Mouse (Mus musculus) CH12.LX (cell line): ENCODE results near the gene Col25a1. TPM values are rescaled to one million over a fixed set of nuclear protein-coding genes. Genes with fewer than 3 reads are reported as not detected.

Experiments
- DNase-seq: peaks from one replicate; pipeline ENCODE4 v3.0.0-alpha.2; 2013; ENCODE audit errors: extremely low read depth
- H3K27ac ChIP-seq: 2 replicates; pipeline ENCODE4 v1.5.1; 2012; ENCODE audit warnings: low read depth, mild to moderate bottlenecking, control low read depth, moderate library complexity; ENCODE audit not compliant: insufficient read depth
- H3K27me3 ChIP-seq: replicated peaks from 2 replicates; pipeline ENCODE3; 2012; ENCODE audit warnings: inconsistent platforms
- H3K36me3 ChIP-seq, 2 experiments: replicated peaks in 1 of 2; 2 replicates each; pipeline versions ENCODE3 to v1.6.1; 2012; ENCODE audit warnings: inconsistent platforms in 1 of 2, low read length in 1 of 2, mild to moderate bottlenecking in 1 of 2, mixed read lengths in 1 of 2, moderate library complexity in 1 of 2; ENCODE audit not compliant: control insufficient read depth in 1 of 2, insufficient read depth in 1 of 2
- H3K4me1 ChIP-seq, 2 experiments: 2 replicates each; pipeline ENCODE4 v1.6.1; 2012; ENCODE audit warnings: inconsistent platforms in 1 of 2, moderate library complexity in 1 of 2; ENCODE audit not compliant: insufficient read depth in 2 of 2, control insufficient read depth in 1 of 2
- H3K4me2 ChIP-seq: 2 replicates; pipeline ENCODE4 v1.6.1; 2012; ENCODE audit warnings: low read depth, mild to moderate bottlenecking, control low read depth; ENCODE audit not compliant: poor library complexity, insufficient read depth, severe bottlenecking
- H3K4me3 ChIP-seq, 3 experiments: fragments of 150-350 bp in 1 of 3; sonication (generic) in 1 of 3; replicated peaks in 1 of 3; 2 replicates each; pipeline versions ENCODE3 to v1.5.1; 2011 to 2012; ENCODE audit warnings: low read depth in 2 of 3, low read length in 2 of 3, mild to moderate bottlenecking in 2 of 3, moderate library complexity in 2 of 3, control low read depth in 1 of 3, improper control_type of control experiment in 1 of 3, inconsistent platforms in 1 of 3, mixed read lengths in 1 of 3; ENCODE audit not compliant: poor library complexity in 1 of 3
- H3K79me2 ChIP-seq: replicated peaks from 2 replicates; pipeline ENCODE4 v1.6.1; 2012; ENCODE audit warnings: mild to moderate bottlenecking, moderate library complexity; ENCODE audit not compliant: control insufficient read depth, poor library complexity, insufficient read depth, severe bottlenecking; ENCODE audit errors: extremely low read depth
- H3K9ac ChIP-seq: 2 replicates; pipeline ENCODE4 v1.6.1; 2012; ENCODE audit warnings: low read depth, mild to moderate bottlenecking, control low read depth, moderate library complexity; ENCODE audit not compliant: insufficient read depth
- H3K9me3 ChIP-seq: replicated peaks from 2 replicates; pipeline ENCODE3; 2012; ENCODE audit warnings: low read length, inconsistent platforms, mixed read lengths
- BHLHE40 ChIP-seq: IDR thresholded peaks from 2 replicates; pipeline ENCODE4 v1.6.1; 2011; ENCODE audit warnings: mild to moderate bottlenecking, low read depth, low read length, improper control_type of control experiment
- E2F4 ChIP-seq: IDR thresholded peaks from 2 replicates; pipeline ENCODE4 v1.6.1; 2011; ENCODE audit warnings: low read depth, low read length, improper control_type of control experiment; ENCODE audit not compliant: insufficient replicate concordance
- ELF1 ChIP-seq: IDR thresholded peaks from 2 replicates; pipeline ENCODE4 v1.6.1; 2014; ENCODE audit warnings: low read depth, mild to moderate bottlenecking, inconsistent platforms, low read length, improper control_type of control experiment
- EP300 ChIP-seq: IDR thresholded peaks from 2 replicates; pipeline ENCODE4 v1.6.1; 2011; ENCODE audit warnings: low read length, improper control_type of control experiment
- ETS1 ChIP-seq: conservative IDR thresholded peaks from 2 replicates; pipeline ENCODE4 v1.6.1; 2012; ENCODE audit warnings: low read depth, mild to moderate bottlenecking, inconsistent platforms, low read length, improper control_type of control experiment, moderate library complexity
- HCFC1 ChIP-seq: IDR thresholded peaks from 2 replicates; pipeline ENCODE4 v1.6.1; 2012; ENCODE audit warnings: low read depth, mild to moderate bottlenecking, inconsistent platforms, low read length, improper control_type of control experiment
- JUND ChIP-seq: conservative IDR thresholded peaks from 2 replicates; pipeline ENCODE4 v1.6.1; 2011; ENCODE audit warnings: low read depth, low read length, improper control_type of control experiment
- KAT2A ChIP-seq: IDR thresholded peaks from 2 replicates; pipeline ENCODE4 v1.6.1; 2012; ENCODE audit warnings: low read length, improper control_type of control experiment, inconsistent platforms; ENCODE audit not compliant: insufficient replicate concordance
- MYC ChIP-seq: IDR thresholded peaks from 2 replicates; pipeline ENCODE4 v1.6.1; 2011; ENCODE audit warnings: low read depth, mild to moderate bottlenecking, improper control_type of control experiment, low read length
- NRF1 ChIP-seq: IDR thresholded peaks from 2 replicates; pipeline ENCODE4 v1.6.1; 2014; ENCODE audit warnings: low read depth, mild to moderate bottlenecking, inconsistent platforms, low read length, improper control_type of control experiment, moderate library complexity
- PAX5 ChIP-seq: IDR thresholded peaks from 2 replicates; pipeline ENCODE4 v1.6.1; 2012; ENCODE audit warnings: low read length, inconsistent platforms, mixed read lengths
- POLR2A ChIP-seq: IDR thresholded peaks from 2 replicates; pipeline ENCODE4 v1.6.1; 2011; ENCODE audit warnings: low read depth, mild to moderate bottlenecking, improper control_type of control experiment, low read length
- POLR2AphosphoS2 ChIP-seq: IDR thresholded peaks from 2 replicates; pipeline ENCODE4 v1.6.1; 2011; ENCODE audit warnings: low read depth, low read length, improper control_type of control experiment
- SMC3 ChIP-seq: IDR thresholded peaks from 2 replicates; pipeline ENCODE4 v1.6.1; 2011; ENCODE audit warnings: low read depth, low read length, improper control_type of control experiment
- TBP ChIP-seq: conservative IDR thresholded peaks from 2 replicates; pipeline ENCODE4 v1.6.1; 2011; ENCODE audit warnings: low read depth, low read length, improper control_type of control experiment
- TCF12 ChIP-seq: IDR thresholded peaks from 2 replicates; pipeline ENCODE4 v1.6.1; 2014; ENCODE audit warnings: low read depth, mild to moderate bottlenecking, inconsistent platforms, low read length, improper control_type of control experiment
- USF1 ChIP-seq: IDR thresholded peaks from 2 replicates; pipeline ENCODE4 v1.6.1; 2014; ENCODE audit warnings: low read depth, mild to moderate bottlenecking, inconsistent platforms, low read length, improper control_type of control experiment
- USF2 ChIP-seq: conservative IDR thresholded peaks from 2 replicates; pipeline ENCODE4 v1.6.1; 2011; ENCODE audit warnings: low read depth, low read length, improper control_type of control experiment
- ZC3H11A ChIP-seq: IDR thresholded peaks from 2 replicates; pipeline ENCODE4 v1.6.1; 2012; ENCODE audit warnings: low read depth, mild to moderate bottlenecking, inconsistent platforms, low read length, improper control_type of control experiment
- ZKSCAN1 ChIP-seq: IDR thresholded peaks from 2 replicates; pipeline ENCODE4 v1.6.1; 2012; ENCODE audit warnings: low read depth, inconsistent platforms, low read length, improper control_type of control experiment, borderline replicate concordance
- ZNF384 ChIP-seq: IDR thresholded peaks from 2 replicates; pipeline ENCODE4 v1.6.1; 2012; ENCODE audit warnings: low read depth, low read length, improper control_type of control experiment, inconsistent platforms
- dilution Hi-C: fragments of 300-500 bp; cut with MboI; formaldehyde crosslinking; loops from 2 replicates; pipeline ENCODE4 v1.14.3; 2020; ENCODE audit warnings: low sequenced_read_pairs; ENCODE audit not compliant: extremely low pct_unique_long_range_greater_than_20kb, extremely low pct_ligation_motif_present
- in situ Hi-C: fragments of 300-500 bp; cut with MboI; formaldehyde crosslinking; loops from 3 replicates; pipeline ENCODE4 v1.14.3; 2019; ENCODE audit warnings: low sequenced_read_pairs, low pct_ligation_motif_present, low pct_unique_long_range_greater_than_20kb, mixed read lengths
- polyA plus RNA-seq: library from polyadenylated mRNA; unstranded; fragments of >175 nt; gene quantifications from 2 replicates; pipeline ENCODE4 v1.2.1, GENCODE M21; 2012; ENCODE audit warnings: low read depth; ENCODE audit not compliant: insufficient read length
- total RNA-seq, 2 experiments: library from RNA; depleted of rRNA; stranded (reverse); fragments of 300-350 nt in 1 of 2; fragments of >200 nt in 1 of 2; gene quantifications; 2 replicates each; pipeline ENCODE4 v1.2.3; 2012 to 2014

Col25a1 gene
- total and polyA plus RNA-seq, 3 experiments, result not detected

DNA sequence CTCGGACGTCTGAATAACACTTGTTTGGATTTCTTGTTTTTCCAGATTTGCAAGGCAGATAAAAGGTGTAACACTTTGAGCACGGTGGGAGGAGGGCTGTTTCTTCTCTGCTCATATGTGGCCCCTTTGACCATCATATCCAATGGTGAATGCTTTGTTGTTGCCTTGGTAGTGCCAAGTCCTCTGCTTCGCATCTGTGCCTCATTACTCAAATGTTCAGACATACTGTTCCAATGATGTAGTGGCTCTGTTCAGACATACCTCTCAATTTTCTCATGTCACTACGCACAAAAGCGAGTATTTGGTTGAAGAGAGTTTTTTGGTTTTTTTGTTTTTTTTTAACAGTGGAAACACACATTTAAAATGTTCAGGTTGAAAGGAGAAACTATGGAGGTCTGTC is 308.5 kb downstream of the Col25a1 start:
- no peak for TF ChIP-seq TBP
- no peak for TF ChIP-seq MYC
- TF ChIP-seq POLR2A, result no peak
- TF ChIP-seq ZKSCAN1, result no peak
- TF ChIP-seq E2F4, result no peak
- TF ChIP-seq KAT2A, result no peak
- no peak for TF ChIP-seq POLR2AphosphoS2
- no peak for TF ChIP-seq TCF12
- no peak for TF ChIP-seq BHLHE40
- no peak for TF ChIP-seq EP300
- no peak for TF ChIP-seq ZNF384
- no peak for TF ChIP-seq JUND
- no peak for TF ChIP-seq USF2

GRCm38 (mm10) chr3:130440689-130441088 is 309.4 kb downstream of the Col25a1 start:
- H3K27ac ChIP-seq, result no peak overlapping the region
- no peaks in the 10 kb centered on the region for H3K4me1 ChIP-seq
- DNase-seq, result no peak
- no peaks in the 10 kb centered on the region for H3K27me3 ChIP-seq
- no peak for TF ChIP-seq KAT2A
- TF ChIP-seq NRF1, result no peak
- no peak for TF ChIP-seq TBP
- no peak for TF ChIP-seq EP300
- TF ChIP-seq ZC3H11A, result no peak
- no peak for TF ChIP-seq PAX5
- TF ChIP-seq ZKSCAN1, result no peak
- no peak for TF ChIP-seq USF1
- no peak for TF ChIP-seq ETS1
- TF ChIP-seq ELF1, result no peak
- no peak for TF ChIP-seq SMC3
- TF ChIP-seq HCFC1, result no peak
- H3K79me2 ChIP-seq, result no peaks in the 10 kb centered on the region
- H3K9ac ChIP-seq, result no peak overlapping the region
- dilution Hi-C loops (no loop called here), in situ Hi-C loops (no loop called here)
- no peak overlapping the region for H3K4me2 ChIP-seq
- H3K36me3 ChIP-seq, result no peaks in the 10 kb centered on the region
- no peaks in the 10 kb centered on the region for H3K9me3 ChIP-seq
- no peak overlapping the region for H3K4me3 ChIP-seq

More for the DNA sequence above, 308.5 kb downstream of the Col25a1 start:
- no peak for DNase-seq
- no peaks in the 10 kb centered on the region for H3K27me3 ChIP-seq
- H3K4me2 ChIP-seq, result no peak overlapping the region
- dilution Hi-C loops (no loop called here), in situ Hi-C loops (no loop called here)
- H3K4me1 ChIP-seq, result no peaks in the 10 kb centered on the region
- no peaks in the 10 kb centered on the region for H3K79me2 ChIP-seq
- no peaks in the 10 kb centered on the region for H3K9me3 ChIP-seq
- H3K9ac ChIP-seq, result no peak overlapping the region
- H3K27ac ChIP-seq, result no peak overlapping the region
- H3K36me3 ChIP-seq, result no peaks in the 10 kb centered on the region
- no peak overlapping the region for H3K4me3 ChIP-seq
